Mouse (Mus musculus) embryonic facial prominence, embryonic 13.5 days (tissue): ENCODE measurements around the gene Dok7. TPM values are rescaled to one million over a fixed set of nuclear protein-coding genes. Genes with fewer than 3 reads are reported as not detected.

Source experiments
- ATAC-seq: fragments of 200-750 bp; cut with Nextera tagmentation; 2 replicates; pipeline ENCODE4 v1.8.0; 2017; ENCODE audit warnings: low read depth; ENCODE audit not compliant: insufficient number of reproducible peaks, insufficient read depth, low FRiP score, low TSS enrichment
- H3K27ac ChIP-seq: fragments of 300-500 bp; sonication (generic); 2 replicates; pipeline ENCODE4 v1.5.1; 2015; ENCODE audit warnings: moderate library complexity, mild to moderate bottlenecking, inconsistent platforms
- H3K27me3 ChIP-seq: fragments of 300-500 bp; sonication (generic); 2 replicates; pipeline ENCODE4 v1.6.1; 2015; ENCODE audit warnings: mild to moderate bottlenecking, inconsistent platforms
- H3K36me3 ChIP-seq: fragments of 300-500 bp; sonication (generic); 2 replicates; pipeline ENCODE4 v1.6.1; 2015; ENCODE audit warnings: mild to moderate bottlenecking, inconsistent platforms
- H3K4me1 ChIP-seq: fragments of 300-500 bp; sonication (generic); 2 replicates; pipeline ENCODE4 v1.6.1; 2015; ENCODE audit warnings: inconsistent platforms
- H3K4me2 ChIP-seq: fragments of 300-500 bp; sonication (generic); 2 replicates; pipeline ENCODE4 v1.6.1; 2015; ENCODE audit warnings: moderate library complexity, mild to moderate bottlenecking, inconsistent platforms
- H3K4me3 ChIP-seq: fragments of 300-500 bp; sonication (generic); 2 replicates; pipeline ENCODE4 v1.5.1; 2015; ENCODE audit warnings: mild to moderate bottlenecking, inconsistent platforms
- H3K9ac ChIP-seq: fragments of 300-500 bp; sonication (generic); 2 replicates; pipeline ENCODE4 v1.6.1; 2015; ENCODE audit warnings: mild to moderate bottlenecking, inconsistent platforms
- H3K9me3 ChIP-seq: fragments of 300-500 bp; sonication (generic); 2 replicates; pipeline ENCODE4 v1.6.1; 2016; ENCODE audit warnings: inconsistent platforms
- WGBS: fragments of 180-500 bp; shearing (Covaris S2); methylation state at CpG from one replicate; pipeline ENCODE4 v1.1.7; 2015; ENCODE audit warnings: mixed read lengths; 5-methylcytosine and 5-hydroxymethylcytosine counted together
- microRNA-seq: library from miRNA; unstranded; fragments of <30 nt; microRNA quantifications from one replicate; pipeline ENCODE4, GENCODE M21; 2016
- polyA plus RNA-seq: library from polyadenylated mRNA; unstranded; fragments of >200 nt; fragmentation: Nextera tagmentation; extraction: Ambion mirVana; gene quantifications from 2 replicates; pipeline ENCODE4 v1.2.1, GENCODE M21; 2015

The Dok7 gene
- polyA plus RNA-seq, 1 experiment from 2014 or later: 1.7 TPM

DNA sequence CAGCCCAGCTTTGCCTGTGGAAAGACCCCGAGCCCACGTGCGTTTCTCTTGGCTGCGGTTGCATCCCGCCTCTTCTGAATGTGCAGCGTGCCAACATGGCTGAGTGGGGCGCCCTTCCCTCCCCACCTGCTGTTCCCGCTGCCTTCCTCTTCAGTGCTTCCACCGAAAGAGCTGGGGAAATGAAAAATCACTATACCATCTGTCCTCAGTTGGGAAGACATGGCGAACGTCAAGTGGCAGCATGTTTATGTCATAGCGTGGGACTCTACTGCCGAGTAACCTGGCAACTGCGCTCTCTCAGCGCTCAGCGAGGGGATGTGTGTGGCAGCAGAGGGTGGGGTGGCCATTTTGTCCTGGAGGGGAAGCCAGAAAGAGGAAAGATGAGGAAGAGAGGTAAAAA is 72.6 kb downstream of the Dok7 start:
- Histone ChIP-seq H3K4me1 (no peaks in the 10 kb centered on the region), H3K4me2 (no peak overlapping the region), H3K36me3 (no peaks in the 10 kb centered on the region), H3K9ac (no peak overlapping the region), H3K4me3 (no peak overlapping the region), H3K27ac (no peak overlapping the region), H3K27me3 (no peaks in the 10 kb centered on the region), H3K9me3 (no peaks in the 10 kb centered on the region)
- whole genome bisulfite sequencing: 88% methylated on average over 16 of the region's 16 CpGs
- no peak for ATAC-seq

DNA sequence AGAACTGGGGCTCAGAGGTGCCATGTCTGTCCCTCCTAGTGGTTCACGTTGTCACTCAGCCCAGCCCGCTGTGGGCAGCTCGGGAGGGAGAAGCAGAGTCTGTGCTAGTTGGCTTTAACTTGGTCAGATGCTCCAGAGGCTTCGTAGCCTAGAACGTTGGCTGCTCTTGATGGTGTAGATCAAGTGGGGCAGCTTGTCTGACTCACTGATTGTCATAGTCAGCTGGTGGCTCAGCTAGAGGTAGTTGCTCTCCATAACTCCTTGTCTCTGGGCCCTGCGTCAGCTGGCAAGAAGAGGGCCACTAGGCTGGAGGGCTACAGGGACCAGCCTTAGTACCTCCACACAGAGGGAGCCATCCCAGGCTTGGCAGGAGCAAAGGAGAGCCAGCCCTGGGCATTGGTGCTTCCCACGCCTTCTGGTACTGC is 73.2 kb downstream of the Dok7 start:
- no peak for ATAC-seq
- no peaks in the 10 kb centered on the region for H3K4me1 ChIP-seq
- no peaks in the 10 kb centered on the region for H3K36me3 ChIP-seq
- 85% methylated on average over 7 of the region's 7 CpGs for WGBS
- no peak overlapping the region for H3K27ac ChIP-seq
- H3K4me3 ChIP-seq: no peak overlapping the region
- no peak overlapping the region for H3K4me2 ChIP-seq
- no peaks in the 10 kb centered on the region for H3K27me3 ChIP-seq
- no peaks in the 10 kb centered on the region for H3K9me3 ChIP-seq
- H3K9ac ChIP-seq: no peak overlapping the region

DNA sequence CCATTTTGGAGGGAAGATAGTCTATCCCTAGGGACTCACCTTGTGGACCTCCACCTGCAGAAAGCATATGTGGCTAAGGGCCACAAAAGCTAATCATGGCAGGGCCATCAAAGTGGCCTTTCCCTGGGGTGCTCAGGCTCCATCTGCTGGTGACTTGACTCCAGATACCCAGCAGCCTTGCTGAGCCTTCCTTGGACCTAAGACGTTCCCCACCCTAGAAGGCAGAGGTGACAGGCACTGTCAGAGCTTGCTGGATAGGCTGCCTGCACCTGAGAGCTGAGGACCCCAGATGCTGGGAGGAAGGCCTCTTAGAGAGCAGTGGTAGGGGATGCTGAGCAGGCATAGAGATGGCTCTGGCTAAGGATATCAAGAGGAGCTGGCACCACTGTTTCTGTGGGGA is 74.7 kb downstream of the Dok7 start:
- Histone ChIP-seq H3K9ac (no peak overlapping the region), H3K27me3 (no peaks in the 10 kb centered on the region), H3K36me3 (no peaks in the 10 kb centered on the region), H3K27ac (no peak overlapping the region), H3K4me1 (no peaks in the 10 kb centered on the region), H3K9me3 (no peaks in the 10 kb centered on the region), H3K4me2 (no peak overlapping the region), H3K4me3 (no peak overlapping the region)
- ATAC-seq: no peak
- WGBS: 38% methylated on average over 1 of the region's 1 CpGs

- H3K4me3 ChIP-seq: no peak overlapping the region
- no peaks in the 10 kb centered on the region for H3K36me3 ChIP-seq
- H3K4me1 ChIP-seq: no peaks in the 10 kb centered on the region
- WGBS: 9% methylated on average over 7 of the region's 7 CpGs
- no peak overlapping the region for H3K27ac ChIP-seq
- no peak overlapping the region for H3K4me2 ChIP-seq
- H3K9me3 ChIP-seq: no peaks in the 10 kb centered on the region
- no peak overlapping the region for H3K9ac ChIP-seq
- H3K27me3 ChIP-seq: no peaks in the 10 kb centered on the region
- peak; percentile 48; the same call in 1 of the 2 replicates for ATAC-seq
These were observed 75.2 kb downstream of the Dok7 start for GRCm38 (mm10) chr5:35131773-35132172.

DNA sequence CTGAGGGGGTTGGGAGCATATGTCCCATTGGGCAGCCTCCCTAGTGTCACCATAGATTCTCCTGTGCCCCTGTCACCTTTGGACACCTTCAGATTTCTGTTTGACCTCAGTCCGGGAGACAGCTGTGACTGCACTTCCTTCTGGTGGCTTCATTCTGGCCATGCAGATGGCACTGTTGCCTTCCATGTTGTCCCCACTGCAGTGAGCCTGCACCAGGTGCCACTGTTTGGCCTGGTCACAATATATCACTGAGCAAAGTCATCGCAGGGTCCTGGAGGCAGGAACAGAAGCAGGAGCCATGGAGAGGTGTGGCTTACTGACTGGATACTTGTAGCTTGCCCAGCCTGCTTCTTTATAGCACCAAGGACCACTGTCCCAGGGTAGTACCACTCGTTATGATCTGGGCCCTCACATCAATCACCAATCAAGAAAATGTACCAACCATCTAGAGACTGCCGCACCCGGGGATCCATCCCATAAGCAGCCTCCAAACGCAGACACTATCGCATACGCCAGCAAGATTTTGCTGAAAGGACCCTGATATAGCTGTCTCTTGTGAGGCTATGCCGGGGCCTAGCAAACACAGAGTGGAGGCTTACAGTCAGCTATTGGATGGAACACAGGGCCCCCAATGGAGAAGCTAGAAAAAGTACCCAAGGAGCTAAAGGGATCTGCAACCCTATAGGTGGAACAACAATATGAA is 75.9 kb downstream of the Dok7 start:
- Histone ChIP-seq H3K4me2 (no peak overlapping the region), H3K27me3 (no peaks in the 10 kb centered on the region), H3K27ac (no peak overlapping the region), H3K4me1 (peaks cover 2% of the 10 kb centered on the region), H3K4me3 (no peak overlapping the region), H3K36me3 (no peaks in the 10 kb centered on the region), H3K9ac (no peak overlapping the region), H3K9me3 (no peaks in the 10 kb centered on the region)
- ATAC-seq: no peak
- 89% methylated on average over 9 of the region's 9 CpGs for WGBS

DNA sequence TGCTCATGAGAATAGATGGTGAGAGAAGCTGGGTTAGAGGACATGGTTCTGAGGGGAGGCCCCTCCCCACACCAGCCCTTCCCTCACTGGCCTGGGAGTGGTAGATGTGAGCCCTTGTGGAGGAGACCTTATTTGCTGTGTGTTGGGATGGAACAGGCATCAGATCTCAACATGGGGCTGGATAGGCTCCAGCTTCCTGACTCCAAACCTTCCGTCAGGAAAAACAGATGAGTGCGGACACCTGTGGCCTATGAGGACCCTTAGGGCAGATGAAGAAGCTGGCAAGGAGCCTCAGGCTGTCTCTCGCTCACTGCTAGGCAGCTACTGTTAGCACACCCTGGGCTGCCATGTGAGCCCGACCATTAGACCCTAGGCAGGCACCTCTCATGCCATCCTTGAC is 76.9 kb downstream of the Dok7 start:
- Histone ChIP-seq H3K27ac (no peak overlapping the region), H3K4me2 (no peak overlapping the region), H3K36me3 (no peaks in the 10 kb centered on the region), H3K4me3 (no peak overlapping the region), H3K27me3 (no peaks in the 10 kb centered on the region), H3K9ac (no peak overlapping the region), H3K4me1 (peaks cover 13% of the 10 kb centered on the region), H3K9me3 (no peaks in the 10 kb centered on the region)
- 91% methylated on average over 4 of the region's 4 CpGs for WGBS
- ATAC-seq: no peak

GRCm38 (mm10) chr5:35134286-35134685 is 77.7 kb downstream of the Dok7 start:
- WGBS: 75% methylated on average over 3 of the region's 3 CpGs
- H3K36me3 ChIP-seq: no peaks in the 10 kb centered on the region
- no peak for ATAC-seq
- no peak overlapping the region for H3K4me2 ChIP-seq
- no peak overlapping the region for H3K9ac ChIP-seq
- H3K9me3 ChIP-seq: no peaks in the 10 kb centered on the region
- peaks cover 15% of the 10 kb centered on the region for H3K4me1 ChIP-seq
- no peaks in the 10 kb centered on the region for H3K27me3 ChIP-seq
- no peak overlapping the region for H3K27ac ChIP-seq
- no peak overlapping the region for H3K4me3 ChIP-seq

- ATAC-seq: no peak
- Histone ChIP-seq H3K27ac (no peak overlapping the region), H3K4me2 (no peak overlapping the region), H3K36me3 (no peaks in the 10 kb centered on the region), H3K27me3 (no peaks in the 10 kb centered on the region; the same call in 1 of the 2 replicates), H3K4me3 (no peak overlapping the region), H3K4me1 (peaks cover 17% of the 10 kb centered on the region), H3K9ac (no peak overlapping the region), H3K9me3 (no peaks in the 10 kb centered on the region)
- 62% methylated on average over 5 of the region's 5 CpGs for WGBS
These were observed 79.3 kb downstream of the Dok7 start for GRCm38 (mm10) chr5:35135903-35136302.

Small RNAs within 50 kb of the gene (microRNA-seq; reads per million reads assigned to microRNA genes)
- 4.8 reads per million, percentile 18 among the genes with 10 or more reads in this experiment for gene Mir3097

Other genes with a start within 250 kb of the Dok7 start
- gene Msantd1, start 148.8 kb upstream of the Dok7 start, polyA plus RNA-seq: 0.48 and 0.60 TPM in 2 replicates
- 48.9 and 50.7 TPM in 2 replicates for gene Rgs12, start 107.3 kb upstream of the Dok7 start, polyA plus RNA-seq
- gene Hgfac, start 15.3 kb upstream of the Dok7 start, polyA plus RNA-seq: 1.4 and 3.1 TPM in 2 replicates
- 109 and 145 TPM in 2 replicates for gene Lrpap1, start 49.0 kb downstream of the Dok7 start, polyA plus RNA-seq
- gene Adra2c, start 221.6 kb downstream of the Dok7 start, polyA plus RNA-seq: 0.17 and 0.19 TPM in 2 replicates